Mouse (Mus musculus) kidney, adult 2 months (tissue): ENCODE measurements at regions not wholly inside any gene's neighbourhood (a gene's known extent, or its start where the extent isn't known, plus 50 kb on each side); places are given as distances from the start of the nearest gene placed in this dataset.

Experiments used
- CTCF ChIP-seq: fragments of 200-500 bp; conservative IDR thresholded peaks from 2 replicates; pipeline ENCODE4 v1.5.1; 2011; ENCODE audit warnings: low read depth, mild to moderate bottlenecking, control low read depth, low read length, moderate library complexity, mixed read lengths; ENCODE audit not compliant: insufficient read depth, insufficient read length
- POLR2A ChIP-seq: fragments of 200-500 bp; IDR thresholded peaks from one replicate; pipeline ENCODE4 v1.6.1; 2011; ENCODE audit warnings: low read depth, low read length, control low read depth

GRCm38 (mm10) chr13:119256350-119256749 is 172.1 kb upstream of the Paip1 start:
- TF ChIP-seq CTCF (no peak), POLR2A (no peak)
